Mouse (Mus musculus): ENCODE results near the gene Xpo6. TPM values are rescaled to one million over a fixed set of nuclear protein-coding genes. Genes with fewer than 3 reads are reported as not detected.

Gene Xpo6
- total and polyA plus RNA-seq, 2 experiments: 15.0 to 79.2 TPM

DNA sequence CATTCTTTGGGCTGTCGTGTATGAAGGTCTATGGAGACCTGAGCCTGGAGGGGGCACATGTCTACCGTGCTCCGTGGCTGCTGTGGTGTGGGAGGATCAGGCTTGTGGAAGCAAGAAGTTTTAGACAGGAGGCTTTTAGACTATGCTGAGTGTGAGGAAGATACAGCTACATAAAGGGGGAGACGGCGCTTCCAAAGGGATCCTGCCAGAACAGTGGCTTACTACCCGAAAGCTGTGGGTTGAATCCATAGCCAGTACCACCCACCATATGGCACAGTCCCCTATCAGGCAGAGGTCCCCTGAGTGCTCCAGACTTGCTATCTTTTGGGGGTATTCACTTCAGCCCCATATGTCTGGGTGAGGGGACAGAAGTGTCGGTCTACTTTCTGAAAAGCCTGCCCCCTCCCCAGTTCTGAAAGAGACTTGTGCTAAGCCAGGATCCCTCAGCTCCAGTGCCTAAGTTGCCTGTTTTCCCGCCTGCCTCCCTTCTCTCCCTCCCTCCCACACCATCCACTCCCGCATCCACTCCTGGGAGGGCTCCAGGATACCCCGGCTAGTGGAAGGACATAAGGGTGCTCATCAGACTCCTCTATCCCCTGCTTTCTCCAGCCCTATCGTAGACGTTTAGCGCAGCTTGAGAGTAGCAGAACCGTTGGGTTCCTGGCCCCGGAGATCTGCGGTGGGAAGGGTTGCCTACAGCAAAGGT is 119.2 kb downstream of the Xpo6 start:
- no peak for DNase-seq (ENCODE audit: extremely low read depth, low read depth, low spot score)
- peaks cover 12% of the 10 kb centered on the region for H3K27me3 ChIP-seq (ENCODE audit: control insufficient read depth, insufficient read depth, low read length)
- no peaks in the 10 kb centered on the region for H3K4me1 ChIP-seq (ENCODE audit: control insufficient read depth, insufficient read depth, low read length)
- no peak overlapping the region for H3K27ac ChIP-seq (replicated peaks; ENCODE audit: insufficient read depth, low read depth, low read length)
- no peaks in the 10 kb centered on the region for H3K36me3 ChIP-seq (ENCODE audit: control insufficient read depth, insufficient read depth, low read length)
- no peak overlapping the region for H3K9ac ChIP-seq (ENCODE audit: low read depth, low read length)
- TF ChIP-seq CTCF (IDR thresholded peaks at IDR 0.05; ENCODE audit: low read depth, low read length) (no peak), POLR2A (IDR thresholded peaks at IDR 0.05; ENCODE audit: extremely low read depth, insufficient read depth, low read length) (no peak)
- H3K4me3 ChIP-seq (ENCODE audit: insufficient read depth, low read depth, low read length): no peak overlapping the region; the same call in 1 of the 2 replicates
- 32% methylated on average over 16 of the region's 16 CpGs for WGBS
- H3K79me2 ChIP-seq (ENCODE audit: control insufficient read depth, insufficient read depth, low read length): no peaks in the 10 kb centered on the region

DNA sequence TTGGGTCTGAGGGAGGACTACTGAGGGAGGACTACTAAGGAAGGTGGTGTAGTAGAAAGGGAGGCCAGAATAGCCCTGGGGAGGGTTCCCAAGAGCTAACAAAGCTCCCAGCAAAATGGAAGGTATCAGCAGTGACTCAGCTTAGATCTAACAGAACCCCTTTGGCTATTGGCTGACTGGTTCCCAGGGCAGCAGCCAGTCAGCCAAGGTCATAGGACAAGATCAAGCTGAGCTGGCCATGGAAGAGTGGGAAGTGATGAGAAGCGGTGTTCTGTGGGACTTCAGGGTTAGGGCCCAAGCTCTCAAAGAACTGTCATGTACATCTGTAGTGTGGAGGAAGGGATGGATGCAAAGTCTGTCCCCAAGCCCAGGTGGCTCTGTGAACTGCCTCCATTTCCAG is 123.4 kb downstream of the Xpo6 start:
- WGBS: 97% methylated on average over 1 of the region's 1 CpGs
- Histone ChIP-seq H3K4me1 (ENCODE audit: control insufficient read depth, insufficient read depth, low read length) (no peaks in the 10 kb centered on the region), H3K27ac (replicated peaks; ENCODE audit: insufficient read depth, low read depth, low read length) (no peak overlapping the region), H3K4me3 (ENCODE audit: insufficient read depth, low read depth, low read length) (no peak overlapping the region), H3K27me3 (ENCODE audit: control insufficient read depth, insufficient read depth, low read length) (peaks cover 3% of the 10 kb centered on the region), H3K36me3 (ENCODE audit: control insufficient read depth, insufficient read depth, low read length) (no peaks in the 10 kb centered on the region), H3K79me2 (ENCODE audit: control insufficient read depth, insufficient read depth, low read length) (no peaks in the 10 kb centered on the region), H3K9ac (ENCODE audit: low read depth, low read length) (no peak overlapping the region)
- TF ChIP-seq CTCF (IDR thresholded peaks at IDR 0.05; ENCODE audit: low read depth, low read length): no peak
- TF ChIP-seq POLR2A (IDR thresholded peaks at IDR 0.05; ENCODE audit: extremely low read depth, insufficient read depth, low read length): no peak
- DNase-seq (ENCODE audit: extremely low read depth, low read depth, low spot score): no peak

DNA sequence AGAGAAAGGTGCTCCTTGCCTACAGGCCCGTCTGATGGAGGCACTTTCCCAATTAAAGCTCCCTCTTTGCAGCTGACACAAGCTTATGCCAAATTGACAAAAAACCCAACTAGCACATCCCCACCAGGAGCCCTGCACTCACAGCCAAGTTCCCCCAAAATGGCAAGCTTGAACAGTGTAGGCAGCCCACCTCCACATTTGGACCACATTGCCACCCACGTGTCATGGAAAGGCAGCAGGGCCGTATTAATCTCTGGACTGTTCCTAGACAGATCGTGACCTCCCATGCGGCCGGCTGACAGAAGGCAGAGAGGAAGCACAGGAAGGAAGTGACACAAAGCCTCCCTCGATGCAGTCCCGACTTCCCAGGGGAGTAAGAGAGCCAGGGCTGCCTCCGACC is 125.2 kb downstream of the Xpo6 start:
- TF ChIP-seq CTCF (IDR thresholded peaks at IDR 0.05; ENCODE audit: low read depth, low read length): no peak
- TF ChIP-seq POLR2A (IDR thresholded peaks at IDR 0.05; ENCODE audit: extremely low read depth, insufficient read depth, low read length): no peak
- Histone ChIP-seq H3K36me3 (ENCODE audit: control insufficient read depth, insufficient read depth, low read length) (no peaks in the 10 kb centered on the region), H3K9ac (ENCODE audit: low read depth, low read length) (no peak overlapping the region), H3K79me2 (ENCODE audit: control insufficient read depth, insufficient read depth, low read length) (no peaks in the 10 kb centered on the region), H3K4me1 (ENCODE audit: control insufficient read depth, insufficient read depth, low read length) (no peaks in the 10 kb centered on the region), H3K4me3 (ENCODE audit: insufficient read depth, low read depth, low read length) (no peak overlapping the region), H3K27me3 (ENCODE audit: control insufficient read depth, insufficient read depth, low read length) (no peaks in the 10 kb centered on the region), H3K27ac (replicated peaks; ENCODE audit: insufficient read depth, low read depth, low read length) (no peak overlapping the region)
- WGBS: 50% methylated on average over 9 of the region's 9 CpGs
- DNase-seq (ENCODE audit: extremely low read depth, low read depth, low spot score): no peak

DNA sequence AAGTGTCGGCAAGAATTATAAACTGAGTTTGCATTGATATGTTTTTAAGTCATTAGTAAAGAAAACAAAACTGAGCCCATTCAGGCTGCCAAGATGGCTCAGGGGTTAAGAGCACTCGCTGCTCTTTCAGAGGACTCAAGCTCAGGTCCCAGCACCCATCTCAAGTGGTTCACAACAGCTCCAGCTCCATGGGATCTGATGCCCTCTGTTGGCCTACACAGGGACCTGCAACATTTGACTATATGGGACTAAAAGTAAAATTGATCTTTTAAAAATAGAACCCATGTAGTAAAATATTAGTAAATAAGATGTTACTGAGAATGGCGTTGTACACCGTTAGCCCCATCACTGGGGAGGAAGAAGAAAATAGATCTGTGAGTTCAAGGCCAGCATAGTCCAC is 130.0 kb downstream of the Xpo6 start:
- H3K4me1 ChIP-seq (ENCODE audit: control insufficient read depth, insufficient read depth, low read length): no peaks in the 10 kb centered on the region; the same call in 1 of the 2 replicates
- 91% methylated on average over 4 of the region's 4 CpGs for WGBS
- H3K36me3 ChIP-seq (ENCODE audit: control insufficient read depth, insufficient read depth, low read length): no peaks in the 10 kb centered on the region
- DNase-seq (ENCODE audit: extremely low read depth, low read depth, low spot score): no peak
- H3K79me2 ChIP-seq (ENCODE audit: control insufficient read depth, insufficient read depth, low read length): no peaks in the 10 kb centered on the region
- no peak overlapping the region for H3K9ac ChIP-seq (ENCODE audit: low read depth, low read length)
- TF ChIP-seq POLR2A (IDR thresholded peaks at IDR 0.05; ENCODE audit: extremely low read depth, insufficient read depth, low read length) (no peak), CTCF (IDR thresholded peaks at IDR 0.05; ENCODE audit: low read depth, low read length) (no peak)
- peaks cover 2% of the 10 kb centered on the region; the same call in 1 of the 2 replicates for H3K27me3 ChIP-seq (ENCODE audit: control insufficient read depth, insufficient read depth, low read length)
- no peak overlapping the region for H3K27ac ChIP-seq (replicated peaks; ENCODE audit: insufficient read depth, low read depth, low read length)
- no peak overlapping the region for H3K4me3 ChIP-seq (ENCODE audit: insufficient read depth, low read depth, low read length)

DNA sequence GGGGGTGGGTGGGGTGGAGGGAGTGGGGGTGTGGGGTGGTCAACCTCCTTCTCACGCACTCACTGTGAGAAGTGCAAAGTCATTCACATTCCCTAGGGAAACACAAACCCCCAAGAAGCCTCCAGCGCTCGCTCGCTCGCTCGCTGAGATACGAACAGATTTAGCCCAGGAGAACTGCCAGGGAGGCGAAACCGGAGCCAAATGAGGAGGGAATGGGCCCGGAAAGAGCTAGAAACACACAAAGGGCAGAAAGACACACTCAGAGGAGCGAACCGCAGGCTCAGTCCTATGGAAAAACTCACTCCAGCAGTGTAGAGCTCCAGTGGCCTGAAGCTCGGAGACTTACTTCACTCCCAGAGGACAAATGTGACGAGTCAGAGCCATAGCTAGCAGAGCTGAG is 133.5 kb downstream of the Xpo6 start:
- no peak for DNase-seq (ENCODE audit: extremely low read depth, low read depth, low spot score)
- H3K79me2 ChIP-seq (ENCODE audit: control insufficient read depth, insufficient read depth, low read length): no peaks in the 10 kb centered on the region
- WGBS: 65% methylated on average over 14 of the region's 14 CpGs
- no peak overlapping the region for H3K4me3 ChIP-seq (ENCODE audit: insufficient read depth, low read depth, low read length)
- no peaks in the 10 kb centered on the region; the same call in 1 of the 2 replicates for H3K4me1 ChIP-seq (ENCODE audit: control insufficient read depth, insufficient read depth, low read length)
- no peak overlapping the region for H3K9ac ChIP-seq (ENCODE audit: low read depth, low read length)
- H3K36me3 ChIP-seq (ENCODE audit: control insufficient read depth, insufficient read depth, low read length): no peaks in the 10 kb centered on the region
- no peak overlapping the region for H3K27ac ChIP-seq (replicated peaks; ENCODE audit: insufficient read depth, low read depth, low read length)
- no peak for TF ChIP-seq CTCF (IDR thresholded peaks at IDR 0.05; ENCODE audit: low read depth, low read length)
- no peak for TF ChIP-seq POLR2A (IDR thresholded peaks at IDR 0.05; ENCODE audit: extremely low read depth, insufficient read depth, low read length)
- H3K27me3 ChIP-seq (ENCODE audit: control insufficient read depth, insufficient read depth, low read length): peaks cover 2% of the 10 kb centered on the region; the same call in 1 of the 2 replicates

DNA sequence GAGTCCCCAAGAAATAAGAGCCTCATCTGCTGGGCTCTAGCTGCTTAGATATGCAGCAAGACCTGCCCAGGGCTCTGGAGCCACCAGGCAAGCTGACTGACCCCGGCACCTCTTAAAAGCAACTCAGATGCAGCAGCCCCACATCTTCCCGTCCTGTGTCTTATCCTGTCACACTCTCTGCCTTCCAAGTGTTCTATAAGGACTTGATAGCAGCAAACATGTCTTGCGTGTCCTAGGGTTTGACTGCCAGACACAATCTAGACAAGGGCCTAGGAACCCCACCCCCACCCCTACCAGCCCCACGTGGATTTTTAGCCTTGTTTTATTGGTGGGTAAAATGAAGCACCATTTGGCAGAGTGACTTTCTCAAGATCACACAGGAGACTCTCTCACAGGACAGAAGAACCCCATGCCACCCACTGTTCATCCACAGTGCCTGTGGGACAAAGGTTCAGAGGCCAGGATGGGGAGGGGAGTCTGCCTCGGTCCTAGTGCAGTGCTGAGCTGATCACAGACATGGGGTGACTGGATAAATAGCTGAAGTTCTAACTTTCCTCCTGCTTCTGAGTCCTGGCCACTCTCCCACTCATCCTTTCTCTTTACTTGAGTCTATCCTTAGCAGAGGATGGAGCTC is 134.9 kb downstream of the Xpo6 start:
- H3K4me1 ChIP-seq (ENCODE audit: control insufficient read depth, insufficient read depth, low read length): no peaks in the 10 kb centered on the region; the same call in 1 of the 2 replicates
- H3K36me3 ChIP-seq (ENCODE audit: control insufficient read depth, insufficient read depth, low read length): no peaks in the 10 kb centered on the region
- no peak overlapping the region for H3K4me3 ChIP-seq (ENCODE audit: insufficient read depth, low read depth, low read length)
- no peak for DNase-seq (ENCODE audit: extremely low read depth, low read depth, low spot score)
- no peaks in the 10 kb centered on the region for H3K79me2 ChIP-seq (ENCODE audit: control insufficient read depth, insufficient read depth, low read length)
- WGBS: 79% methylated on average over 5 of the region's 5 CpGs
- no peak overlapping the region for H3K9ac ChIP-seq (ENCODE audit: low read depth, low read length)
- no peak overlapping the region for H3K27ac ChIP-seq (replicated peaks; ENCODE audit: insufficient read depth, low read depth, low read length)
- H3K27me3 ChIP-seq (ENCODE audit: control insufficient read depth, insufficient read depth, low read length): peaks cover 2% of the 10 kb centered on the region; the same call in 1 of the 2 replicates
- no peak for TF ChIP-seq CTCF (IDR thresholded peaks at IDR 0.05; ENCODE audit: low read depth, low read length)
